Mouse (Mus musculus): Measurements from ENCODE around the gene Tmem256. TPM values are rescaled to one million over a fixed set of nuclear protein-coding genes. Genes with fewer than 3 reads are reported as not detected.

Gene Tmem256
- total RNA-seq (2017) = 130 and 149 TPM in 2 replicates

DNA sequence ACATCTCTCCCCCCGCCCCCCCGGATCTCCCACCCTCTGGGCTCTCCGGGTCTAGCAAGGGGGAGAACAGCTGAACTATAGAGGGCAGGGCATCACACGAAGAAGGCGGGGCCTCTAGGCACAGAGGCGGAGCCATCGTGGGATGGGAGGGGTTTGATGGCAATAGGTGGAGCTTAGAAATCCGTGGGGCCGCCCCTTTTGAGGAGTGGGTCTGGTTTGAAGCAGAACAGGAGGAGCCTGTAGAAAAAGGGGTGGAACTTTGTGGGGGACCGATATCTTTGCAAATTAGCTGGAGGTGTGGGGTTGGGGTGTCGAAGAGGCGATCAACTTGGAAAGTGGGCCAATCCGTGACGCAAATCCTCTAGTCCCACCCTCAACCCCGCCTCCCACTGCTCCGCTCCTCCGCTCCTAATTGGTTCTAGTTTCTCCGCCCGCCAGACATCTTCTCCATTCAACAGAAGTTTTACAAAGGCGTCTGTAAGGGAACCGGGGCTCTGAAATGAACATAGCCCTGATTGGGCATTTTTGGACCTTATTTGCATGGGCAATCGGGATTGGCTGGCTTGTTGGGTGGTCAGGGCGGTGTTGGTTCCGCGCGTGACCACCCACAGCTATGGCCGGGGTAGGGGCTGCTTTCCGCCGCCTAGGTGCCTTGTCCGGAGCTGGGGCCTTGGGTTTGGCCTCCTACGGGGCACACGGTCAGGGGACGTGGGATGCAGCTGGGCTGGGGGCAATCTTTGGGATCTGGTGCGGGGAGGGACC, at the start of gene Tmem256:
Tmem256 (plus strand) TSS at position 563 of the 762 bp plus-strand sequence.
- ATAC-seq (replicated peaks in 1 of 2; ENCODE audit: insufficient read depth in 1 of 2, low FRiP score in 2 of 2, low TSS enrichment in 1 of 2, low read depth in 1 of 2, poor library complexity in 2 of 2, severe bottlenecking in 2 of 2) = peak; percentile 88 to 89

DNA sequence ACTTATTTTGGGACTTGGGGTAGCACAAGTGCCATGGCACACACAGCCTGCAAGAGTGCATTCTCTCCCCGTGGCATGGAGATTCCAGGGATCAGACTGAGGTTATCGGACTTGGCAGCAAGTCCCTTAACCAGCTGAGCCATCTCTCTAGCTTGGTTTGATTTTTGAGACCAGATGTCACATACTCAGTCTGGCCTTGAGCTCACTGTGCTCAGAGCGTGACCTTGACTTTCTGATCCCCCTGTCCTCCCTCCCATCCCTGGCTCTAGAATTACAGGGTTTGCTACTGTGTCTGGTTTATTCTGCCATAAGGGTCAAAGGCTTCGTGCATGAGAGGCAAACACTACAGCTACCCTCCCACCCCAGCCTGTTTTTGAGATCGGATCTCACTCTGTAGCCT, 48.9 kb upstream of the Tmem256 start:
- ATAC-seq (replicated peaks in 1 of 2; ENCODE audit: insufficient read depth in 1 of 2, low FRiP score in 2 of 2, low TSS enrichment in 1 of 2, low read depth in 1 of 2, poor library complexity in 2 of 2, severe bottlenecking in 2 of 2) = no peak

- ATAC-seq (replicated peaks in 1 of 2; ENCODE audit: insufficient read depth in 1 of 2, low FRiP score in 2 of 2, low TSS enrichment in 1 of 2, low read depth in 1 of 2, poor library complexity in 2 of 2, severe bottlenecking in 2 of 2) = no peak
Measured at GRCm38 (mm10) chr11:69791420-69791819, 46.9 kb upstream of the Tmem256 start.

- no peak for ATAC-seq (replicated peaks in 1 of 2; ENCODE audit: insufficient read depth in 1 of 2, low FRiP score in 2 of 2, low TSS enrichment in 1 of 2, low read depth in 1 of 2, poor library complexity in 2 of 2, severe bottlenecking in 2 of 2)
Measured at GRCm38 (mm10) chr11:69793429-69793828, 44.9 kb upstream of the Tmem256 start.

DNA sequence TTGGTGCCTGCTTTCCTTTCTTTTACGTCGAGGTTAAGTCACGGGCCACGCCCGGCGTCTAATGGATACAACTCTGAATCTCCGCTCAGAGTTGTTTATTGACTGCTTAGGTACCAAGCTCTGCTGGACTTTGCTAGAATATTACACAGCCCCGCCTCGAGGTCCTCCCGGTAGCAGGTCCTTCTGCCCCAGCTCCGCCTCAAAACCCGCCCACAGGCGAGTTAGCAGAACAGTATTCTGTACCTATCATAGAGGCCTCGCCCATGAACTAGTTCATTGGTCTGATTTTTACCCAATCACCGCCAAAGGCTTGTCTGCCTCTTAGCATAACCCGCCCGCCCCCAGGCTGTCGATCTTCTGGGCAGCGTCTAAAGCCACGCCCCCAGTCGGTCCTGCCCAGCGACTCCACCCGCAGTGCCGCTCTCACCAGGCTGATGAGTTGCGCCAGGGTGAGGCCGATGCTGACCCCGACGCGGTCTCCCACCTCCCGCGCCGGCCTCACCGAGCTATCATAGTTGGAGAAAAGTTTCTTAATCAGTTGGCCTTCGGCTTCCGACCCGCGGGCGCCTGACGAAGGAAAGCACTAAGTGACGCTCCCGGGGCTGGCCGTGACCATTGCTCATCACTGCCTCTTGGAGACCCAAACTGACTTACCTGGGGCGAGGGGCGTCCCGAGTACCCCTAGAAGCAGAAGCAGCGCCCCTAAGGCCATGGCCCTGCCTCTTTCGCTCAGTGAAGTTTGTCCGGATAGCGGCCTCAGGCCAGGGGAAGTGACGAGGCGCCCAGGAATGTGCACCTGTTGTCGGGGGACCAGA, 42.9 kb upstream of the Tmem256 start, which contains the start of gene Chrnb1:
Chrnb1 (minus strand) TSS at position 776 of the 815 bp plus-strand sequence.
- ATAC-seq (replicated peaks in 1 of 2; ENCODE audit: insufficient read depth in 1 of 2, low FRiP score in 2 of 2, low TSS enrichment in 1 of 2, low read depth in 1 of 2, poor library complexity in 2 of 2, severe bottlenecking in 2 of 2) = peak; percentile 94 to 97

- ATAC-seq (replicated peaks in 1 of 2; ENCODE audit: insufficient read depth in 1 of 2, low FRiP score in 2 of 2, low TSS enrichment in 1 of 2, low read depth in 1 of 2, poor library complexity in 2 of 2, severe bottlenecking in 2 of 2) = no peak
Measured at GRCm38 (mm10) chr11:69795983-69796435, 42.3 kb upstream of the Tmem256 start.

DNA sequence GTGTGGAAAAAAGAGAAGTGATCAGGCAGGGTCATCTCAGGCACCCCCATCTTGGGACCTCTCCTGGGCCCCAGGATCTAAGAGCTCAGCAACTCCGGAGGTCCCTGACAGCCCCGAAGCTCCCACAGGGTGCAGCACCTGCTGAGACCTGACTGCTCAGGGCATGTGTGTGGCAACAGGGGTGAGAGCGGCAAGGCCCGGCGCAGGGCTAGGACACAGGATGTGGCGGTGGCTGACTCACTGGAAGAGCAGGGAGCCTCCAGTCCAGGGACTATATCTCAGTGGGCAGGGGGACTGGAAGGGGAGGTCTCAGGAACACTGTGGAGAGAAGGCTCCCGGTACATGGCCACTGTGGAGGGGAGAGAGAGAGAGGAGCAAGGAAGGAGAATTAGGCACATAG, 40.4 kb upstream of the Tmem256 start:
- no peak for ATAC-seq (replicated peaks in 1 of 2; ENCODE audit: insufficient read depth in 1 of 2, low FRiP score in 2 of 2, low TSS enrichment in 1 of 2, low read depth in 1 of 2, poor library complexity in 2 of 2, severe bottlenecking in 2 of 2)

GRCm38 (mm10) chr11:69799394-69800137, 38.7 kb upstream of the Tmem256 start:
- no peak for ATAC-seq (replicated peaks in 1 of 2; ENCODE audit: insufficient read depth in 1 of 2, low FRiP score in 2 of 2, low TSS enrichment in 1 of 2, low read depth in 1 of 2, poor library complexity in 2 of 2, severe bottlenecking in 2 of 2)

GRCm38 (mm10) chr11:69800138-69800391, 38.2 kb upstream of the Tmem256 start:
- ATAC-seq (replicated peaks in 1 of 2; ENCODE audit: insufficient read depth in 1 of 2, low FRiP score in 2 of 2, low TSS enrichment in 1 of 2, low read depth in 1 of 2, poor library complexity in 2 of 2, severe bottlenecking in 2 of 2) = no peak; a peak in 1 of 4 replicates

- ATAC-seq (replicated peaks in 1 of 2; ENCODE audit: insufficient read depth in 1 of 2, low FRiP score in 2 of 2, low TSS enrichment in 1 of 2, low read depth in 1 of 2, poor library complexity in 2 of 2, severe bottlenecking in 2 of 2) = no peak
Measured at GRCm38 (mm10) chr11:69800392-69801197, 37.7 kb upstream of the Tmem256 start.

DNA sequence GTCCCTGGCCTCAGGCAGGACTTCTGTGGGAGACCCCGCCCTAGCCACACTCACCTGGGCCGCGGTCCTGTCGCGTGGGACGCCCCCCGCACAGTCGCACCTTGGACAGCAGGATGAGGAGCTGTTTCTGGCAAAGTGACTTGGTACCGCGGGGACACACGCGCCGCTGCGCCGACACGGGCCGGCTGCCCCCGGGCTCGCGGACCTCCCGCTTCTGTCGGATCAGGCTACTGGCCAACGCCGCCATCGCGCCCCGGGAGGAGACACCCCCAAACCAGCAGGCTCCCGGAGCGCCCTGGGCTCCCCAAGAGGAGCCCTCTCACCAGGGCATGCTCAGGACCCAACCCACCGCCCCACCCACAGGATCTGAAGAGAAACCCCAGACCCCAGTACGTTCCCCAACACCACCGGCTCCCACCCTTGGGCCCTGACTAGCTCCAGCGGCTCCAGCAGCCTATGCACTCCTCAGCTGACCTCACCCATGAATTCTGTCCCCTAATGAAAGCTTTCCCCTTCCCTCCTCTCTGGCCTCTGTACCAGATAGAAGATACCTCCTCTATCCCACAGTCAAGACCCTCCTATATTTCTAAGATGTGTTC, 36.8 kb upstream of the Tmem256 start, which contains the start of gene Fgf11:
Fgf11 (minus strand) TSS at position 479 of the 599 bp plus-strand sequence.
- no peak for ATAC-seq (replicated peaks in 1 of 2; ENCODE audit: insufficient read depth in 1 of 2, low FRiP score in 2 of 2, low TSS enrichment in 1 of 2, low read depth in 1 of 2, poor library complexity in 2 of 2, severe bottlenecking in 2 of 2)

DNA sequence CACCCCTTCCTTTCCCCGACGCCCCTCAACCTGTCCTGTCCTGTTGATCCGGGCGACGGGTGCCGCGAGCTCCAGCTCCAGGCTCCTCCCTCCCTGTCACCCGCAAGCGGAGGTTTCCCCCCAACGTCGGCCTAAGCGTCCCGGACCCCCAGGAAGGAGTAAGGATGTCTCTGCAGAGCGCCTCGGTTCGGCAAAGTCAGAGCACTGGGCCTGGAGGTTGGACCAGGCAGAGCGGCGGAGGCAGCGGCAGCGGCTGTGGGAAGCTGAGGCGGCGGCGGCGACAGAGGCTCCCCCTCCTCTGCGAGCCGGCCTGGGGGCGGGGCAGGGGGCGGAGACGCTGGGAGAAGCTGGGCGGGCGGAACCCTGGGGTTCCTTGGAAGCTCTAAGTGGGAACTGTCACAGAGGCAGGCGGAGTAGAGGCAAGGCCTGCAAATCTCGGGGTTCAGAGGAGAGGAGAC, 35.6 kb upstream of the Tmem256 start:
- peak; percentile 40 to 43; a peak in 3 of 4 replicates for ATAC-seq (replicated peaks in 1 of 2; ENCODE audit: insufficient read depth in 1 of 2, low FRiP score in 2 of 2, low TSS enrichment in 1 of 2, low read depth in 1 of 2, poor library complexity in 2 of 2, severe bottlenecking in 2 of 2)

DNA sequence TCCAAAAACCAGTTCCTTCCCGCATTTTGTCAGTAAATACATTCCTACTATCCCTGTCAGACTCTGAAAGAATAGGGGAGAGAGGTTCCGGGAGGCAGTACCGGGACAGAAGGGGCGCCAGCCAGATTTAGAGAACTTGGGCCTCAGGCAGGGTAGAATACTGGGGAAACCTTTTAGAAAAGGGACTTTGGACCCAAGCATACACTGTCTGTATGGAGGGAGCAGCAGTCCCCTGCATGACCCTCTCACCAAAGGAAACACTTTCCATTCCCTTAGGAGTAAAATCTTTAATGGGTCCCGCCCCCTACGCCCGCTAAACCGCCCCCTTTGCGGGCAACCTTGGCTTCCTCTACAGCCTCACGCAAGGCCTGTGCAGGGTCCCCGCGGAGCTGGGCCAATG, 35.0 kb upstream of the Tmem256 start:
- ATAC-seq (replicated peaks in 1 of 2; ENCODE audit: insufficient read depth in 1 of 2, low FRiP score in 2 of 2, low TSS enrichment in 1 of 2, low read depth in 1 of 2, poor library complexity in 2 of 2, severe bottlenecking in 2 of 2) = no peak

DNA sequence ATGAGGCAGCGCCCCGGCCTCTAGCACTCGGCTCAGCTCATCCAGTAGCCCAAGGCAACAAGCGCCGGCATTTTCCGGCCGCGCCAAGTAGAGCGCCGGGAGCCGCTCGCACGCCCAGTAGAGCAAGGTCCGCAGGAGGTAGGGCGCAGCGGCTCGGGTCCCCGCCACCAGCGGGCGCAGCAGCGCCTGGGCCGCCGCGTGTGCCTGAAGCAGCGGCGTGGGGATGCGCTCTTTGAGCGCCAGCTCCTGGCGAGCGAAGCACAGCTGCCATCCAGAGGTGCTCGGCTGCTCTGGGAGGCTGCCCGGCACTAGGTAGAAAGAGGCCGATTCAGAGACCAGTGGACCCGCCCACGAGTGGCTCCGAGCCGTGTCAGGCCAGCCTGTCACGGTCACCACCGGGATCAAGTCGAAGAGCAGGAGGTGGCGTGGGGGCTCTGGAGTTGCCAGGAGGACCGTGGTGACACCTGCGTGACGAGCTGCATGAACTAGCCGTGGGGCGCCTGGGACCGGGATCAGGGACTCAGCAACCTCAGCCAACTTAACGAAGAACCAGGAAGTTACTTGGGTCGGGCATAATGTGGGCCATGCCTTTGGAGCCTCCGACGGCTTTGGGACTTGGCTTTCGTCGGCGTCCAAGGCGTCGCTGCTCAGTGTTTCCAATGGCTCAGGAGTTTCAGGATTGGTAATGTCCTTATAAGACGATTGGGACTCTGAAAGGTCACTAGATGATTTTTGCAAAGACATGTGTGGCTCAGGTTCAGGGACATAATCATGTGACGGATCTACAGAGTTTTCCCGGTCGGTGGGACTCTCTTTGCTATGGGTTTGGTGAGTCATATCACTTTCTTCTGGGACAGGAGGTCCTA, 34.3 kb upstream of the Tmem256 start:
- ATAC-seq (replicated peaks in 1 of 2; ENCODE audit: insufficient read depth in 1 of 2, low FRiP score in 2 of 2, low TSS enrichment in 1 of 2, low read depth in 1 of 2, poor library complexity in 2 of 2, severe bottlenecking in 2 of 2) = peak; percentile 23 to 59; a peak in 3 of 4 replicates

- no peak for ATAC-seq (replicated peaks in 1 of 2; ENCODE audit: insufficient read depth in 1 of 2, low FRiP score in 2 of 2, low TSS enrichment in 1 of 2, low read depth in 1 of 2, poor library complexity in 2 of 2, severe bottlenecking in 2 of 2)
Measured at GRCm38 (mm10) chr11:69804652-69804940, 33.7 kb upstream of the Tmem256 start.
